Mouse (Mus musculus) stomach, postnatal 0 days (tissue): Measurements from ENCODE around the gene Atp5f1.

Source experiments
- CTCF ChIP-seq: IDR thresholded peaks from 2 replicates; pipeline ENCODE4 v1.5.1; 2016; ENCODE audit warnings: antibody characterized with exemption, low read depth, mild to moderate bottlenecking, moderate library complexity
- EP300 ChIP-seq: optimal IDR thresholded peaks from 2 replicates; pipeline ENCODE3; 2016; ENCODE audit warnings: antibody characterized with exemption

DNA sequence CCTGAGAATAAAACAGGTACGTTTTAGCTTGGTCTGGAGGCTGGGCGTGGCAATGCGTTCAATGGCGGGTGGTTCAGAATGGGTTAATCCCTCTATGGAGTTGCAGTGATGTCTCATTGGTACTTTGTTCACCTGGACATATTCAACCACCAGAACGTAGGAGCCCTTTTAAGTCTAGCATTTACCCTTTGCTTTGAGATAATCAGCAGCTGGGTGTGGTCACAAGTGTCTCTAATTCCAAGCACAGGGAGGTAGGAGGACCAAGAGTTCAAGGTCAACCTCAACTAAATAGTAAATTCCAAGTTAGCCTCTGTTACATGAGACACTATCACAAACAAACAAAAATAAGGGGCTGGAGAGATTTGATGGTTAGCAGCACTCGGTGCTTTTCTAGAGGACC lies 31.1 kb downstream of the Atp5f1 start:
- TF ChIP-seq CTCF (no peak), EP300 (no peak)
